Mouse (Mus musculus) lung, adult 2 months (tissue): Measurements from ENCODE around the gene Lrrtm4.

Source experiments
- CTCF ChIP-seq: fragments of 200-500 bp; IDR thresholded peaks from 2 replicates; pipeline ENCODE4 v1.5.1; 2011; ENCODE audit warnings: mild to moderate bottlenecking, low read length, control low read depth; ENCODE audit not compliant: insufficient read depth
- POLR2A ChIP-seq: fragments of 200-500 bp; IDR thresholded peaks from 2 replicates; pipeline ENCODE4 v1.6.1; 2011; ENCODE audit warnings: low read depth, mild to moderate bottlenecking, control low read depth, low read length, borderline replicate concordance; ENCODE audit errors: extremely low read depth

- no peak for TF ChIP-seq CTCF
- TF ChIP-seq POLR2A, result no peak
Measured at GRCm38 (mm10) chr6:80105343-80105742, 86.7 kb downstream of the Lrrtm4 start.
